Mouse (Mus musculus) ovary, adult 10 weeks (tissue): Measurements from ENCODE around the gene Zfp771. TPM values are rescaled to one million over a fixed set of nuclear protein-coding genes. Genes with fewer than 3 reads are reported as not detected.

Experiments
- polyA plus RNA-seq: library from polyadenylated mRNA; stranded (reverse); fragments of 350-450 nt; fragmentation: Illumina TruSeq; extraction: RNeasy Lipid Tissue Mini Kit (QIAGEN cat#74804); gene quantifications from one replicate; pipeline ENCODE4 v1.2.3, GENCODE M21; 2014

Zfp771 gene
- polyA plus RNA-seq = not detected

GRCm38 (mm10) chr7:127243870-127244657 is at the start of gene Zfp771:
Zfp771 (plus strand) TSS chr7:127244274.

GRCm38 (mm10) chr7:127195544-127196295 is 48.4 kb upstream of the Zfp771 start, which contains the start of gene Cd2bp2:
Cd2bp2 (minus strand) TSS chr7:127196050.

DNA sequence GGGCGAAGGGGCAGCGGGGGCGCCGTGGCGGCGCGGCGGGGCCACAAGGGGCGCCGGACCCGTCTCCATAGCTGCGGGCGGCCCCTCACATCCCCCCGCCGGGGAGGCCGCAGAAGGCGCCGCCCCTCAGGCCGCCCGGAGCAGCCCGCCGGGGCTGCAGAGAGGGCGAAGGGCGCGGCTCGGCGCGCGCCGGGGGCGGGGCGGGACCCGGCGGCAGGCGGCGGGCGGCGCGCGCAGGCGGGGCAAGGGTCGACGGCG is 35.9 kb upstream of the Zfp771 start, which contains the start of gene Tbc1d10b:
Gene Tbc1d10b (minus strand): TSS at position 174 of the 258 bp plus-strand sequence.

DNA sequence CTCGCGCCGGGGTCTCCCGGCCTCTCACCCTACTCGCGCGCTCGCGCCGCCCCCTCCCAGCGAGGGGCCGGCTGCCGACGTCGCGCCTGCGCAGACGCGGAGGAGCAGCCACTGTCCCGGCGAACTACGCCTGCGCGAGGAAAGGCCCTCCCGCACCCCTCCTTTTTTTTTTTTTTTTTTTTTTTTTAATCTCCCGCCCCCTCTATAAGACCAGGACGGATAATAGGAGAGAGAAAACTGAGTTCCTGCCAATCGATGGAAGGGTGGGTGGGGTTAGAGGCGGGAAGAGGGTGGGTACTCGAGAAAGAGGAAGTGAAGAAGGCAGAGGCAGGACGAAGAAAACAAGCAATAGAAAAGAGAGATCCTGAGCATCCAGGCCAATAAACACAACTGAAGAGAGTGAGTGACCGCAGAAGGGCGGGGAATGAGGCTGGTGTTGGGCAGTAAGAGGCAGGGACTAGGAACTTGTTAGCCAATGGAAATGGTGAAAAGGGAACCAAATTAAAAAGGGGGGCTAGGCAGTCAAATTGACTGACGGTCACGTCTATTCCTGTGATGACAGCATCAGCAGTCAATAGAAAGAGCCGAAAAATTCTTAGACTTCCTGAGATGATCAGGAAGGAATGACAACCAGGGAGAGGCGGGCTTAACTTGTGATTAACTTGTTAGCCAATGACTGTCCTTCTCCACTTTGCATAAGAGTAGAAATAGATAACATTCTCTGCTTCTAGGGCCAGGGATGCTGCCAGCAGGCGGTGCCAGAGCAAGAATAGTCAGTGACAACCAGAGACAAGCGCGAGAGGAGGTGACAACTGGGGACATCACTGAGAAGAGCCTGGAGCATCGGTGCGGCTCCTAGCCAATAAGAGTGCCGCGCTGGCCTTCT is 35.3 kb upstream of the Zfp771 start, which contains the start of gene Mylpf:
Gene Mylpf (plus strand): TSS at position 338 of the 886 bp plus-strand sequence.

GRCm38 (mm10) chr7:127232622-127233367 is 11.3 kb upstream of the Zfp771 start, which contains the start of the genes Zfp553 and Sept1:
Zfp553 (plus strand) TSS chr7:127233061.
Sept1 (minus strand) TSS chr7:127233130.

DNA sequence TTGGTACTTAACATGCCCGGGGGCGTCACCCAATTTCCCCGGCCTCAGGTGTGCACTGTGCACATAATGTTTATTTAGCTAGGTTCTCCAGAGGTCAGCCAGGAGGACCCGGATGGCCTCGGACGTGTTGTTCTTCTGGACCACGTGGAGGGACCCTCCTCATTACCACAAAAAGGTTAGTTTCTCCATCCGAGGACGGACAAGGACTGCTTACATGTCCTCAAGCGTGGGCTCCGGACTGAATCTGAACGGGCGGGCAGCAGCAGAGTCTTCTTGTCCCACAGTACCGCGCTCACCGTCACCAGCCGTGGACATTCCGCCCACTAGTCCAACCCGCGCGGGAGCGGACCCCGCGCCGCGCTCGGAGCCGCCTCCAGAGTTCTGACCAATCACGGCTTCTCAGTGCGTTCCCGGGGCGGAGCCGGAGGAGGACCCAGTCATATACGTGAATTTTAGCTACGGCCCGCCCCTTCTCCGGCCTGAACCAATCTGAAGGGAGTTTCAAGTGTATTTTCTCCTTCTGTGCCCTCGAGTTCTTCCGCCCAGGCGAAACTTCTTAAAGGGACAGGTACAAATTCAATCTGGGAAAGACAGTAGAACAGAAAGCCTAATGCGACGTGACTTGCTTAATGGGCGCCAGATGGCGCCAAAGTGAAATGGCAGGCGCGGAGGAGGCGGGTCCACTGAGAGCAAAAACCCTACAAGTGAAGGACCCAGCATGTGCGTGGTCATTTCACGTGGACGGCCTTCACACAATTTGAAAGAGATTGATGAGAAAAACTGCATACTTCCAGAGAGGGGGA is 16.4 kb downstream of the Zfp771 start, which contains the start of gene Dctpp1:
Gene Dctpp1 (minus strand): TSS at position 401 of the 803 bp plus-strand sequence.

DNA sequence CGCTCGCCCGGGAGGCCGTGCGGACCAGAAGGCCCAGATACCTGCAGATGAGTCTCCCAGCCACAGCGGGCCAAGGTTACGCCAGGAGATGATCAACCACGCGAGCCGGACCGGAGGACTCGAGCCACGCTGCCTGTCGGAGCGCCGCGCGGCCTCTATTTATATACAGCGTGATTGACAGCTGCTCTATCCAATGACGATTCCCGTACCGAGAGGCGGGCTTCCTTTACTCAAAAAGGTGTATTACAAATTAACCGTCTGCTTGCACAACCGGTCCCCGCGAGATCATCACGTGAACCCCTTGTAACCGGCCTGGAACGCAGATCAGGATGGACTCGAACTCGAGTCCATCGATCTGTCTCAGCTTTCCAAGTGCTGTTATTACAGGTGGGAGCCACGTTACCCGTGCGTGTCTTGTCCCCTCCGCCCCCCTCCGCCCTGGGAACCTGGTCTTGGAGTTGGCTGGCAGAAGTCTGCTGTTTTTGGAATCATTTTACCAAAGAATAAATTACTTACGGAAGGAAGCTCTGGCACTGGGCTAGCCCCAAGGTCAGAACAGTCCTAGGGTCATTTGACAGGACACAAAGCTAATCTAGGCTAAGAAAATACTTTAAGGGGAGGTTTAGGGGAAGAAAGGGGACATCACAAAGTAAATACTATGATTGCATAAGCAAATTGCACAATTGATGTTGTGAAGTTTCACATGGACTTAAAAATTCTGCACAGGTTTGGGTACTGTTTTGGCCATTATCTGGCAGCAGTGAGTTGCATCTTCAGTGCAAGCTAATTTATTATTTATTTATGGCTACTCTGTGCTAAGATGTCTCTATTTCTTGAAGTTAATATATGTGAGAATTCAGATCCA is 30.1 kb downstream of the Zfp771 start, which contains the start of gene Sephs2:
Gene Sephs2 (minus strand): TSS at position 131 of the 865 bp plus-strand sequence.

DNA sequence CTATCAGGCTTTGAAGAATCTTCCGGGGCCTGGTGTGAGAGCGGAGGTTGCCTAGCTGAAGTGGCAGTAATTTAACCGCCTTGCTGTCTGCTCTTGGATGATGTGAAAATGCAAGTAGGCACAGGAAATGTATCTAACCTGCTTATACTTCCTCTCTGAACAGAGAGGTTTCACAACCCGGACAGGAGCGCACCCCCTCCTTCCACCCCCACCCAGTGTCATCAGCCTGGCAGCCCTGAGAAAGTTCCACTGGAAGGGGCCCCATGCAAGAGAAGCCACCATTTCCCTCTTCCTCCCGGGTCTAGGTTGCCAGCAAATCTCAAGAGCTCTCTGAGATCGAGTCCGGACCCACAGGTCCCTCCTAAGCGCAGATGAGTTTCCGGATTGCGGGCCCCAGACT is 52.0 kb downstream of the Zfp771 start, which contains the start of gene Itgal:
Gene Itgal (plus strand): TSS at position 163 of the 400 bp plus-strand sequence.

Other genes with a start within 250 kb of the Zfp771 start
- 0.46 TPM for gene Mvp, start 229.7 kb upstream of the Zfp771 start, polyA plus RNA-seq
- gene Pagr1b, start 227.8 kb upstream of the Zfp771 start, polyA plus RNA-seq = not detected
- not detected for gene Pagr1a, start 226.9 kb upstream of the Zfp771 start, polyA plus RNA-seq
- gene Gm42742, start 223.2 kb upstream of the Zfp771 start, polyA plus RNA-seq = 0.60 TPM
- gene Prrt2, start 223.1 kb upstream of the Zfp771 start, polyA plus RNA-seq = not detected
- 33.1 TPM for gene Maz, start 217.2 kb upstream of the Zfp771 start, polyA plus RNA-seq
- 6.0 TPM for gene Kif22, start 201.8 kb upstream of the Zfp771 start, polyA plus RNA-seq
- gene Zg16, start 156.9 kb upstream of the Zfp771 start, polyA plus RNA-seq = 5.4 TPM
- 2.9 TPM for gene AI467606, start 152.9 kb upstream of the Zfp771 start, polyA plus RNA-seq
- 0.71 TPM for gene Qprt, start 122.0 kb upstream of the Zfp771 start, polyA plus RNA-seq
- gene Spn, start 106.5 kb upstream of the Zfp771 start, polyA plus RNA-seq = 1.1 TPM
- gene Cd2bp2, start 48.2 kb upstream of the Zfp771 start, polyA plus RNA-seq = 13.1 TPM
- 3.0 TPM for gene Tbc1d10b, start 35.8 kb upstream of the Zfp771 start, polyA plus RNA-seq
- not detected for gene Mylpf, start 35.4 kb upstream of the Zfp771 start, polyA plus RNA-seq
- 3.2 TPM for gene Zfp553, start 11.2 kb upstream of the Zfp771 start, polyA plus RNA-seq
- 1.4 TPM for gene Sept1, start 11.1 kb upstream of the Zfp771 start, polyA plus RNA-seq
- not detected for gene Dctpp1, start 16.4 kb downstream of the Zfp771 start, polyA plus RNA-seq
- 23.0 TPM for gene Sephs2, start 29.8 kb downstream of the Zfp771 start, polyA plus RNA-seq
- 0.68 TPM for gene Itgal, start 52.0 kb downstream of the Zfp771 start, polyA plus RNA-seq
- gene Zfp768, start 101.3 kb downstream of the Zfp771 start, polyA plus RNA-seq = 3.3 TPM
- gene Zfp747, start 131.8 kb downstream of the Zfp771 start, polyA plus RNA-seq = 3.6 TPM
- 2.4 TPM for gene 9130019O22Rik, start 142.9 kb downstream of the Zfp771 start, polyA plus RNA-seq
- 1.1 TPM for gene E430018J23Rik, start 149.4 kb downstream of the Zfp771 start, polyA plus RNA-seq
- gene Zfp764, start 162.5 kb downstream of the Zfp771 start, polyA plus RNA-seq = 4.1 TPM
- gene Zfp688, start 177.8 kb downstream of the Zfp771 start, polyA plus RNA-seq = 0.86 TPM
- 3.1 TPM for gene Zfp689, start 204.9 kb downstream of the Zfp771 start, polyA plus RNA-seq
- 18.0 TPM for gene Prr14, start 215.3 kb downstream of the Zfp771 start, polyA plus RNA-seq
- 7.7 TPM for gene Fbrs, start 234.9 kb downstream of the Zfp771 start, polyA plus RNA-seq